Mouse (Mus musculus) cerebellum, postnatal 10 days (tissue): ENCODE results near the gene Nptn.

ENCODE experiments used
- DNase-seq, 2 experiments: peaks; one replicate each; pipeline ENCODE4 v3.0.0; 2021; ENCODE audit warnings: mixed read lengths in 2 of 2

The Nptn gene

GRCm38 (mm10) chr9:58581958-58582540 is at the start of gene Nptn:
TSS of gene Nptn (plus strand) at chr9:58582240.
- peak; percentile 99 for DNase-seq

GRCm38 (mm10) chr9:58533322-58533721 is 48.7 kb upstream of the Nptn start:
- DNase-seq: peak; percentile 82 to 83

- peak; percentile 82 to 88 for DNase-seq
Measured at GRCm38 (mm10) chr9:58534766-58535165, 47.3 kb upstream of the Nptn start.

- peak; percentile 73 to 75 for DNase-seq
Measured at GRCm38 (mm10) chr9:58535447-58536134, 46.4 kb upstream of the Nptn start.

- DNase-seq: no peak
Measured at GRCm38 (mm10) chr9:58537774-58538173, 44.3 kb upstream of the Nptn start.

- peak; percentile 79 to 84 for DNase-seq
Measured at GRCm38 (mm10) chr9:58539886-58540285, 42.2 kb upstream of the Nptn start.

GRCm38 (mm10) chr9:58541895-58542338 is 40.1 kb upstream of the Nptn start:
- peak; percentile 82 to 83 for DNase-seq

- DNase-seq: no peak
Measured at GRCm38 (mm10) chr9:58544879-58545324, 37.1 kb upstream of the Nptn start.

GRCm38 (mm10) chr9:58545428-58545827 is 36.6 kb upstream of the Nptn start:
- DNase-seq: no peak

GRCm38 (mm10) chr9:58546630-58547360 is 35.2 kb upstream of the Nptn start:
- DNase-seq: peak; percentile 85 to 86

- peak in 1 of 2 experiments; percentile 13 for DNase-seq
Measured at GRCm38 (mm10) chr9:58548897-58549296, 33.1 kb upstream of the Nptn start.

GRCm38 (mm10) chr9:58549694-58550093 is 32.3 kb upstream of the Nptn start:
- peak; percentile 62 to 65 for DNase-seq

- DNase-seq: no peak
Measured at GRCm38 (mm10) chr9:58550928-58551327, 31.1 kb upstream of the Nptn start.

GRCm38 (mm10) chr9:58552083-58552482 is 30.0 kb upstream of the Nptn start:
- DNase-seq: peak in 1 of 2 experiments; percentile 5

GRCm38 (mm10) chr9:58554056-58554907 is 27.8 kb upstream of the Nptn start:
- peak; percentile 61 to 69 for DNase-seq

- DNase-seq: peak; percentile 83 to 88
Measured at GRCm38 (mm10) chr9:58554908-58555684, 26.9 kb upstream of the Nptn start, which contains the start of gene Cd276. TSS of gene Cd276 (minus strand) at chr9:58555437.

GRCm38 (mm10) chr9:58555685-58556414 is 26.2 kb upstream of the Nptn start:
- peak in 1 of 2 experiments; percentile 29 for DNase-seq

GRCm38 (mm10) chr9:58556627-58557026 is 25.4 kb upstream of the Nptn start:
- peak in 1 of 2 experiments; percentile 2 for DNase-seq

- DNase-seq: peak in 1 of 2 experiments; percentile 10
Measured at GRCm38 (mm10) chr9:58557457-58558455, 24.3 kb upstream of the Nptn start.

- DNase-seq: no peak
Measured at GRCm38 (mm10) chr9:58560211-58560610, 21.8 kb upstream of the Nptn start.
